Mouse (Mus musculus): ENCODE results near the gene Tmem219.

DNA sequence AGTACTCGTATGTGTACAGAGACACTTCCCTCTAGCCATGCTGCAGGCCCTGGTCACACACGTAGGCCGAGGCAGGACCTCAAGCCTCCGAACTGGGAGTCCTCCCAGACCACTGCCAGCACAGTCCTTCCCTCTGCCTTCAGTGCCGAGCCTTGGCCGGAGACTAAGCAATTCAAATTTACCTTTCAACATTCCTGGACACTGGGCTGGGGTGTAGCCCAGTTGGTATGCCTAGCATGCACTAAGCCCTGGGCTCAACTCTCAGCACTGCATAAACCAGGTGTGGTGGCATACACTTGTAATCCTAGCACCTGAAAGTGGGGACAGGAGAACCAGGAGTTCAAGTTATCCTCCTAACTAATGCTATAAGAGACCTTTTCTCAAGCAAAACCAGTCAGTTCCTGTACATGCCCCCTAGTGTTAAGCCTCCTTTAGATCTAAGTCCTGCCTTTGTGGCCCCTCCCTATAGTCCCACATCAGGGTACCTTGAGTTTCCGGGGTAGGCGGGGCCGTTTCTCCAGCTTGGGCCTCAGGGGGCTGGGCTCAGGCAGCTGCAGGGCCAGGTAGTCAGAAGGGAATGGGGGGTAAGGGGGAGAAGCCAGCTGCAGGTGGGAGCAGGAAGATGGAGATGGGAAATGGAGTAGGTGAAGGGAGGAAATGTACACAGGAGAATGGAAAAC lies 65.8 kb downstream of the Tmem219 start:
- TF ChIP-seq CTCF (IDR thresholded peaks at IDR 0.05; ENCODE audit: insufficient read depth, low read length), result no peak
- TF ChIP-seq POLR2A (IDR thresholded peaks at IDR 0.05; ENCODE audit: borderline replicate concordance, extremely low read depth, low read depth, low read length), result peak; percentile 42; the same call in 1 of the 2 replicates
